Mouse (Mus musculus) monocyte, adult 5-6 weeks (primary cell): ENCODE results near the gene Fhod1. TPM values are rescaled to one million over a fixed set of nuclear protein-coding genes. Genes with fewer than 3 reads are reported as not detected.

Experiments
- ATAC-seq: fragments of 153-309, 156-312 bp; replicated peaks from 2 replicates; pipeline ENCODE4 v1.8.0; 2017; ENCODE audit warnings: mild to moderate bottlenecking; ENCODE audit not compliant: low TSS enrichment, insufficient number of reproducible peaks, severe bottlenecking, poor library complexity, low FRiP score
- total RNA-seq: library from RNA; stranded (forward); fragments of 200-1000, 200-491, 200-594 nt; gene quantifications from 3 replicates; pipeline ENCODE4 v1.2.3, GENCODE M21; 2017

Fhod1 gene
- total RNA-seq, 1 experiment from 2014 or later: 8.4 TPM

GRCm38 (mm10) chr8:105326968-105327367 is 20.8 kb downstream of the Fhod1 start:
- no peak for ATAC-seq

GRCm38 (mm10) chr8:105326141-105326672 is 21.5 kb downstream of the Fhod1 start, which contains the start of the genes Lrrc29 and Tmem208:
TSS of gene Lrrc29 (minus strand) at chr8:105326278.
TSS of gene Tmem208 (plus strand) at chr8:105326354.
- peak; percentile 96 for ATAC-seq

GRCm38 (mm10) chr8:105325641-105326093 is 22.1 kb downstream of the Fhod1 start:
- 0 out of 2 replicates have a peak, but pooled peaks have one; percentile 4 for ATAC-seq

- ATAC-seq: no peak
Measured at GRCm38 (mm10) chr8:105323183-105323582, 24.6 kb downstream of the Fhod1 start.

- no peak for ATAC-seq
Measured at GRCm38 (mm10) chr8:105318662-105319190, 29.0 kb downstream of the Fhod1 start.

GRCm38 (mm10) chr8:105317941-105318340 is 29.8 kb downstream of the Fhod1 start:
- no peak for ATAC-seq

- ATAC-seq: no peak
Measured at GRCm38 (mm10) chr8:105315073-105315769, 32.5 kb downstream of the Fhod1 start.

- ATAC-seq: no peak
Measured at GRCm38 (mm10) chr8:105313622-105314402, 33.9 kb downstream of the Fhod1 start.

- ATAC-seq: no peak
Measured at GRCm38 (mm10) chr8:105312891-105313481, 34.8 kb downstream of the Fhod1 start.

GRCm38 (mm10) chr8:105311718-105312117 is 36.0 kb downstream of the Fhod1 start:
- no peak for ATAC-seq

GRCm38 (mm10) chr8:105310118-105310517 is 37.6 kb downstream of the Fhod1 start:
- ATAC-seq: no peak

GRCm38 (mm10) chr8:105309142-105309847 is 38.5 kb downstream of the Fhod1 start:
- ATAC-seq: no peak

- no peak for ATAC-seq
Measured at GRCm38 (mm10) chr8:105308428-105308827, 39.3 kb downstream of the Fhod1 start.

GRCm38 (mm10) chr8:105307670-105308069 is 40.1 kb downstream of the Fhod1 start:
- ATAC-seq: no peak

- ATAC-seq: no peak
Measured at GRCm38 (mm10) chr8:105306146-105306691, 41.5 kb downstream of the Fhod1 start.

- ATAC-seq: no peak
Measured at GRCm38 (mm10) chr8:105305211-105306145, 42.3 kb downstream of the Fhod1 start, which contains the start of gene Elmo3. TSS of gene Elmo3 (plus strand) at chr8:105305601.
